Mouse (Mus musculus) kidney, postnatal 25 days (tissue): Measurements from ENCODE around the gene Gtf2ird1.
A peak's percentile ranks its signal among the peaks of the same experiment; 100 is the strongest.
"Not testable (repeated sequence)": the region's sequence is repeated elsewhere in the genome, so short reads cannot be mapped to it uniquely, and the experiment has no call there.

ENCODE experiments used
- DNase-seq, 2 experiments: peaks; one replicate each; pipeline ENCODE4 v3.0.0; 2021; ENCODE audit warnings: mixed read lengths in 2 of 2

The Gtf2ird1 gene

DNA sequence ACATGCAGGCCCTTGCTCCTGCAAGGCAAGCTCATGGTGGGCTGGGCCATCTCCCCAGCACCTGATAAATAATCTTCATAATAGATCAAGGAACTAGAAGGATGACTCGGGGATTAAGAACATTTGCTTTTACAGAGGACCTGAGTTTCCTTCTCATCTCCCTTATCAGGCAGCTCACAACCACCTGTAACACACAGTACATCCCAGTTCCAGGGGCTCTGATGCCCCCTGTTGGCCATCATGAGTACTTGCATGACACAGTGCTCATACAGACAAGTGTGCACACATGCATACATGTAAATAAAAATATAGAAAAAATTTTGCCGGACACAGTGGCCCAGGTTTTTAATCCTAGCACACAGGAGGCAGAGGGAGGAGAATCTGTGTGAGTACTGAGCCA lies 17.4 kb upstream of the Gtf2ird1 start:
- DNase-seq = no peak

GRCm38 (mm10) chr5:134470538-134471169 lies 14.1 kb upstream of the Gtf2ird1 start:
- DNase-seq = no peak

GRCm38 (mm10) chr5:134469559-134470150 lies 13.1 kb upstream of the Gtf2ird1 start:
- no peak for DNase-seq

DNA sequence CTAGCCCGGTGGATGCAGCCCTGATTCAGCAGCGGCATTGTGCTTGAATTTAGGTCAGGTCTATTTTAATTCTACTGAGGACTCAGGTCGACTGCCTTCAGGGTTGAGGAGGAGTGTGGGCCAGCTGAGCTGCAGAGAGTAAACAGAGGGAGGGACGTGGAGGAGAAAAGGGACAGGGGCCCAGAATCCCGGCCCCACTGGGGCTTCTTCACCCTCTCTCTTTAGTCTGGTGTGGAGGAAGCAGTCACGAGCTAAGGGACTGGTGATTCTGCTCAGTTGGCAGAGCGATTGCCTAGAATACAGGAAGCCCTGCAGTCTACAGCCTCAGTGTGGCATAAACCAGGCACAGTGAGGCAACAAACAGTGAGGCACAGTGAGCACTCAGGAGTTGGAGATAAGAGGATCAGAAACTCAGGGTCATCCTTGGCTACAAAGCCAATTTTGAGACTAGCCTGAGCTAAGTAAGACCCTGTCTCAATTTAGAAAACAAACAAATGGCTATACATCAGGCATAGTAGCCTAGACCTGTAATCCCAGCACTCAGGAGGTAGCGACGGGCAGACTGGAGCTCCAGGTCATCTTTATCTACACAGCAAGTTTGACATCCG lies 11.7 kb upstream of the Gtf2ird1 start:
- DNase-seq = no peak

DNA sequence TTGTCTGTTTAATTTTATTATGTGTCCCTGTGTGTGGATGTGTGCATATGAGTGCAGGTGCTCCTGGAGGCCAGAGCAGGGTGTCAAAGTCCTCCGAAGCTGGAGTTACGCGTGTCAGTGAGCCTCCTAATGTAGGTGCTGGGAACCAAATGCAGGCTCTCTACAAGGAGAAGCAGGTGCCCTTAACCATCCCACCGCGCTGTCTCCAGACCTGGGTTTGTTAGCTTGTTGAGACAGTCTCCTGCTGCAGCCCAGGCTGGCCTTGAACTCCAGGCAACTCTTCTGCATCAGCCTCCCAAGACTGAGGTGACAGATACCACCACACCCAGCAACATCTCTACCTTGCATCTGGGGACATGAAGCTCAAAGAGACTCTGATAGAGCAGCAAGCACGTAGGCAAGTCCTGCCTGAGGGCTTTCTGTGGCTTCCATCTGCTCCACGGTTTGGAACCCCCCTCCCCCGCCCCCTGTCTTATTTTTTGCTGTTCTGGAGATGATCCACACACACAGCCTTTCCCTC lies 10.6 kb upstream of the Gtf2ird1 start:
- no peak for DNase-seq

DNA sequence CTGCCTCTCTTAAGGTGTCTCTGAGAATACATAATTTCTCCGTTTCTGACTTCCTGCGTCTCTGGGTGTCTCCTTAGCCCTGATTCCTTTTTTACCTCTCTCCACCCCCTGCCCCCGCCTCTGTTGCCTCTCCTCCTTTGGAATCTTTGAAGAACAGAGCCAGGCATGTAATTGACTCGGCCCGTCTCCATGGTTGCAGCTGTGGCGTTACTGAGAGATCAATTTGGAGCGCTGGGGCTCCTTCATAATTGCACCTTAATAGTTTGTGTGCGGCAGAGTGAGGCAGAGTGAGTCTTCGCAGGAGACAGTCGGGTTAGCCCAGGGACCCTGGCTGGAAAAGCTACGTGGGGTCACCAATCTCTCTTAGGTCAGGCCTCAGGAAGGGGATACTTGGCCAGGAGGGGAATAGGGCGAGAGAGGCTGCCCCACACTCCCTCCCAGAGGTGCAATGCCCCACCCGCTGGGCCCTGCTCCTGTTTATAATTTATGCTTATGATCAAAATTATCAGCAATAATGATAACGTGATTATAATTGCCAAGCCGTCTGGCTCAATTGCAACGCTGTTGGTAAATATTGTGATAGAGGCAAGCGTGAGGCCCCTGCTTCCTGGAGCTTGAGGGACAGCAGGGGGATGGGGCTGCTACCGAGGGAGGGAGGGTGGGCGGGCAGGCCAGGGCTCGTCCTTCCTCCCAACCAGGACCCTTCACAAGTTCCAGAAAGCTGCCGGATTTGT lies 9.9 kb upstream of the Gtf2ird1 start:
- DNase-seq = no peak

DNA sequence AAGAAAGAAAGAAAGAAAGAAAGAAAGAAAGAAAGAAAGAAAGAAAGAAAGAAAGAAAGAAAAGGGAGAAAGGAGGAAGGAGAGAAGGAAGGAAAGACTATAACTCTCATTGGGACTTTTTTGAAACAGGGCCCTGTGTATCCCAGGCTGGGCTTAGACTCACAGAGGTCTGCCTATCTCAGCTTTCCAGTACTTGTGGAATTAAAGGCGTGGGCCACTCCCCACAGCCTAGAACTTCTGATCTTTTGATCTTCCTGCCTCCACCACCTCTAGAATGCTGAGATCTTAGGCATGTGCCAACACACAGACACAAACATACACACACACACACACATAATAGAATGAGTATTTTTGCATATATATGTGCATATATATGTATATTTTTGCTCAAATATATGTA lies 8.7 kb upstream of the Gtf2ird1 start:
- no peak for DNase-seq

DNA sequence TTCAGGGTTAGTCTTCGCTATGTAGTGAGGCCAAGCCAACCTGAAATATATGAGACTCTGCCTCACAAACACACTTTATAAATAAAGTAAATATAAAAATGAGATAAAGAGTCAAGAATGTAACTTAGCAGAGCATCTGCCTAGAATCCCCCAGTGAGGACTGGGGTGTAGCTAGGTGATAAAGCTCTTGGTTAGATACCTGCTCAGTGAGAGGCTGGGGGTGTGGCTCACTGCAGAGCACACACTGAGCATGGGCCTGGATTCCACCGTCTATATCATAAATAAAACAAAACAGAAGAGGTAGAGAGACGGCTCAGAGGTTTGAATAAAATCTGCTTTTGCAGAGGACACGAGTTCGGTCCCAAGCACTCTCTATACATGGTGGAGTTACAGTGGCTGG lies 7.7 kb upstream of the Gtf2ird1 start:
- DNase-seq = no peak

DNA sequence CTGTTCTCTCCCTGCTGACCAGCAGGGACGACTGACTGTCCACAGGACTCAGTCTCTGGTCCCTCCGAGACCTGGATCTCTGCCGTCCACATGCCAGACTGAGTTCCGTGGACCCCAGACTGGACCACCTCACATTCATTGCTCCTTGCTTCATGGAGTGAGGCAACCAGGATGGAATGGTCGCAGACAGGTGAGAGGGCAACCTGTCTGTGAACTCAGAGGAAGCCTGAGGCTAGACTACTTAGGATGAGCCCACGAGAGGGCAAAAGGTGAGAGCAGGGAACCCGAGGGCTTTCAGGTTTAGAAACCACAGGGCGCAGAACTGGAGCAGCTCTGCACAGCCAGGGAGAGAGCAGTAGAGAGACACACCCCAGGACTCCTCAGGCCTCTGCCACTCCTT lies 6.2 kb upstream of the Gtf2ird1 start:
- DNase-seq = no peak

GRCm38 (mm10) chr5:134462316-134462715 lies 5.8 kb upstream of the Gtf2ird1 start:
- DNase-seq = no peak

DNA sequence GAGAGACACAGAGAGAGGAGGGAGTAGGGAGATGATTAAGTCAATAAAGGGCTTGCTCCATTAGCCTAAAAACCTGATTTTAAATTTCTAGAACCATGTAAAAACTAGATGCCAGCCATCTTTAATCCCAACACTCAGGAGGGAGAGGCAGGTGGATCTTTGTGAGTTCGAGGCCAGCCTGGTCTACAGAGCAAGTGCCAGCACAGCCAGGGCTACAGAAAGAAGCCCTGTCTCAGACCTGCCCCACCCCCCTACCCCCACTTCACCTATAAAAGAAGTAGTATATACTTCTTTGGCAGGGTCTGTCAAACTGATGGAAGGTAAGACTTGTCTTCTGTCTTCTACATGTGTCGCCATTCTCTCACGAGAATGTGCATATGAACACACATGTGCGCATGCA lies 4.0 kb upstream of the Gtf2ird1 start:
- no peak for DNase-seq

DNA sequence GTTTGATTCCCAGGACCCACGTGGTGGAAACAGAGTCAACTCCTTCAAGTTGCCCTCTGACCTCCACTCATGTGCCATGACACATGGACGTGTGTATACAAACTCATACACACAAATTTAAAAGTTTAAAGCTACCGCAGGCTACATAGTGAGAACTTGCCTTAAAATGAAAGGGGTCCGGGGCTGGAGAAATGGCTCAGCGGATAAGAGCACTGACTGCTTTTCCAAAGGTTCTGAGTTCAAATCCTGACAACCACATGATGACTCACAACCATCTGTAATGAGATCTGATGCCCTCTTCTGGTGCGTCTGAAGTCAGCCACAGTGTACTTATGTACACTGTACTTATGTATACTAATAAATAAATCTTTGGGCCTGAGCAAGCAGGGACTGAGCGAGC lies 2.6 kb upstream of the Gtf2ird1 start:
- no peak for DNase-seq

GRCm38 (mm10) chr5:134458416-134458815 lies 1.9 kb upstream of the Gtf2ird1 start:
- DNase-seq = peak in 1 of 2 experiments; percentile 25

DNA sequence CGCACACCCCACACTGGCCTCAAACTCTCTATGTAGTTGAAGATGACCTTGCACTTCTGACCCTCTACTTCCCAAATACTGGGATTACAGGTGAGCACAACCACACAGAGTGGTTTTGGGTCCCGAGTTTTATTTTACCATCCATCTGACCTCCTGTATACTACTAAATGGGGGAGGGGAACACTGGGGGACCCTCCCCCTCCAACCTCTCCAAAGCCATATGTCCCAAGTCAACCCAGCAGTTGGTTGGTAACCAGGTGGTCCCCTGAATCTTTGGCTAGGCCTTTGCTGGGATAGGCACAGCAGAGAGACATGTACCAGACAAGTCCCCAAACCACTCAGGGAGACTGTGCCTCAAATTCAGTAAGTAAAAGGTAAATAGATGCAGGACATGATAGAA lies 855 bp upstream of the Gtf2ird1 start:
- peak in 1 of 2 experiments; percentile 25 for DNase-seq

DNA sequence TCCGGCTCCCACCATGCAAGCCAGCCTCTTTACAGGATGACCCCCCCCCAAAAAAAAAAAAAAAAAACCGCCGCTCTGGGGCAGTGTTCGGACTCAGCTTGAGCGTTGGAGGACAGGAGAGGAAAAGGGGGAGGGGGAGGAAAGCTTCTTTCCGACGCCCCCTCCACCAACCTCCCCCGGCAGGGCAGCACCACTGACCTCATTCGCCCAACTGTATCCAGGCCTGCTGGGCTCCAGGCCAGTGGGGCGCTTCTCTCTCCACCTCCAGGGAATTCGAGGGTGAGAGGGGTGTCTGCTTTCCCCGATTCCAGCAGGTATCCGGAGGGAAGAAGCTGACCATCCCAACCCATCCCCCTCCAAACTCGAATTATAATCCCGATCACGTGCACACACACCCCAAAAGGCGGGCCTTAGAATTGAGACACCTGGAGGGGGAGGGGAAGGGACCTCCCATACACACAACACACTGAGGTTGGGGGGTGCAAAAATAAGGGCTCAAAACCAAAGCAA lies 547 bp downstream of the Gtf2ird1 start:
- peak; percentile 62 to 76 for DNase-seq

DNA sequence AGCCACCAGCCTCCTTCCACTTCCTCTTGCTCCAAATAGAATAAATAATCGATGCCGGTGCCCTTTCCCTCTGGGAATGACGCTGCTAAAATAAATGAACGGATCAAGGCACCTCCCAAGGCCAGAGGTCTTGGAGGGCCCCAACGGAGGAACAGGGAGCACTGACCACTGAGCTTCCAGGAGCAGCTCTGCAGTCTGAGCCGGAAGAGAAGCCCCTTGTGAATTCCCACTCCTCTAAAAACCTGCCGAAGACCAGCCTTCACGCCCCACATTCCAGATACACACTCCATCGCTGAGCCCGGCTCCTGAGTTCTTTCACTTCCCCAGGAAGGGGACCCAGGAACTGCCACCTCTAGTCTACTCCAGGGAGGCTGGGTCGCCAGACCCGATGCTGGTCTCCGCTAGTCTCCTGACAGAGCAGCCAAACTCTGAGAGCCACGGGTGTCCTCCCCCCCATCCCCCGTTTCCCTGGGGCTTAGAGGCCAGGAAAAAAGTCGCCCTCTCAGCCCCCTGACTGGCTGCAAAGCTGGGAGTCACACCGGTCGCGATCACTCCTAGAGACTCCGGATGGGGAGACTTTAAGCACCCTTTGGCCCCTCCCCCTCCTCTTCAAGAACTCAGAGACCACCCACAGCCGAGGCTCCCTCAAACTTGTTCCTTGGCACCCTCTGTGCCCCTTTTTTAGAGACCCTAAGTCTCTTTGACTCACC lies 1.2 kb downstream of the Gtf2ird1 start:
- DNase-seq = peak; percentile 37 to 47

DNA sequence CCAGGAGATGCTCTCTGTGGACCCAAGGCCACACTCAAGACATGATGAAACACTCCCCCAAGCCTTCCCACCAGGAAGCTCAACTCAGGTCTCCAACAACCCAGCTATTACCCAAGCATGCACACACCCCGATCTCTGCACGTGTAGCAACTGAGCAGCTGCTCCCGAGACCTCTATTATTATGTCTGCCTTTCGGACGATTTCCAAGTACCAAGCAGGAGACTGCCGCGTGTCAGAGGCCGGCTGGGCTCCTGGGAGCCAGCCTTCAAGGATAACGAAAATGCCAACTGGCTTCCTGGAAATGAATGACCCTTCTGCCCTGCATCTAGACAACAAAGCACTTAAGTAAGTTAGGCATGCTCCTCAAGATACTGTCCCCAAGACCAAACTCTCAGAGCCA lies 2.1 kb downstream of the Gtf2ird1 start:
- DNase-seq = peak in 1 of 2 experiments; percentile 32

GRCm38 (mm10) chr5:134453577-134453976 lies 2.9 kb downstream of the Gtf2ird1 start:
- no peak for DNase-seq

GRCm38 (mm10) chr5:134446755-134447154 lies 9.8 kb downstream of the Gtf2ird1 start:
- not testable (repeated sequence) for DNase-seq

DNA sequence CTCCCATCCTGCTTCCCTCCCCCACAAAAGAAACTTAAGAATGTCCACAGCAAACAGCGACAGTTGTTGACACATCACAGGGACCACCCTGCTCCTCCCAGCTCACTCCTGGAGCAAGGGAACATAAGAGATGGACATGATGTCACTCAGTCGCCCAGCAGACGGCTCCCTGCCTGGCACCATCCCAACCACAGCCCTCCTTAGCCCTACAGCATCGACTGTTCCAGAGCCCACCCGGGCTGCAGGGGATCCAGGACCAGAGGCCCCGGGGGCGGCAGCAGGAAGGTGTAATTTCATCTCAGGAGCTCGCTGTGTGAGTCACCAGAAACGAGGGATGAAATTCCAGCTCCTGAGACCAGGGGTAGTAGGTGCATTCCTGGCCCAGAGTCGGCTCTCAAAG lies 10.6 kb downstream of the Gtf2ird1 start:
- no peak for DNase-seq

GRCm38 (mm10) chr5:134445208-134445831 lies 11.2 kb downstream of the Gtf2ird1 start:
- no peak for DNase-seq

DNA sequence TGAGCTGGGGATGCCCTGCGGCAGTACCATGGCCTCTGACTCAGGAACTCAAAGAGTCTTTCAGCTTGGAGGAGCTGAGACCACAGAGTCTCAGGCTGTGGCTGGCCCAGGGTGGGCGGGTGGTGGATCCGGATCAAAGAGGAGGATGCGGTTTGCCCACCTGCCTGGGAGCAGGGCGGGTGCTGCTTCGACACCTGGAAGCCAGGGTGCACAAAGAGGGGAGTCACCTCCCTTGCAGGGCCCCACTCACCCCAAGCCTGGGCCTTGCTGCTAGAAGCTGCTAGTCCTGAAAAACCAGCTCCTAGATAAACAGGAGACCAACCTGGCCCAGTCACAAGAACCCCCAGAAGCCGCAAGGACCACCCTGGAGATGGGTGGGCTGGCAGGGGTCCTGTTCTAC lies 12.0 kb downstream of the Gtf2ird1 start:
- DNase-seq = no peak
